Mouse (Mus musculus) lung, embryonic 15.5 days (tissue): ENCODE results near the gene Pum1. TPM values are rescaled to one million over a fixed set of nuclear protein-coding genes. Genes with fewer than 3 reads are reported as not detected.

Experiments used
- ATAC-seq: fragments of 200-750 bp; cut with Nextera tagmentation; 2 replicates; pipeline ENCODE4 v1.8.0; 2017; ENCODE audit warnings: moderate number of reproducible peaks, borderline replicate concordance; ENCODE audit not compliant: low FRiP score, low TSS enrichment; ENCODE audit errors: extremely low read depth
- H3K27ac ChIP-seq: fragments of 300-500 bp; sonication (generic); 2 replicates; pipeline ENCODE4 v1.5.1; 2015; ENCODE audit warnings: moderate library complexity, mild to moderate bottlenecking, inconsistent platforms
- H3K27me3 ChIP-seq: fragments of 300-500 bp; sonication (generic); 2 replicates; pipeline ENCODE4 v1.6.1; 2015; ENCODE audit warnings: inconsistent platforms
- H3K36me3 ChIP-seq: fragments of 300-500 bp; sonication (generic); 2 replicates; pipeline ENCODE4 v1.6.1; 2015; ENCODE audit warnings: inconsistent platforms
- H3K4me1 ChIP-seq: fragments of 300-500 bp; sonication (generic); 2 replicates; pipeline ENCODE4 v1.6.1; 2015; ENCODE audit warnings: inconsistent platforms
- H3K4me2 ChIP-seq: fragments of 300-500 bp; sonication (generic); 2 replicates; pipeline ENCODE4 v1.6.1; 2015; ENCODE audit warnings: inconsistent platforms, mild to moderate bottlenecking, moderate library complexity
- H3K4me3 ChIP-seq: fragments of 300-500 bp; sonication (generic); 2 replicates; pipeline ENCODE4 v1.5.1; 2015; ENCODE audit warnings: mild to moderate bottlenecking, inconsistent platforms
- H3K9ac ChIP-seq: fragments of 300-500 bp; sonication (generic); 2 replicates; pipeline ENCODE4 v1.6.1; 2015; ENCODE audit warnings: inconsistent platforms
- H3K9me3 ChIP-seq: fragments of 300-500 bp; sonication (generic); 2 replicates; pipeline ENCODE4 v1.6.1; 2016; ENCODE audit warnings: inconsistent platforms
- WGBS: fragments of 180-500 bp; shearing (Covaris S2); methylation state at CpG from one replicate; pipeline ENCODE4 v1.1.7; 2015; 5-methylcytosine and 5-hydroxymethylcytosine counted together
- polyA plus RNA-seq: library from polyadenylated mRNA; unstranded; fragments of >200 nt; fragmentation: Nextera tagmentation; extraction: Ambion mirVana; gene quantifications from 2 replicates; pipeline ENCODE4 v1.2.1, GENCODE M21; 2015

Gene Pum1
- polyA plus RNA-seq, 1 experiment from 2014 or later: 88.3 TPM

DNA sequence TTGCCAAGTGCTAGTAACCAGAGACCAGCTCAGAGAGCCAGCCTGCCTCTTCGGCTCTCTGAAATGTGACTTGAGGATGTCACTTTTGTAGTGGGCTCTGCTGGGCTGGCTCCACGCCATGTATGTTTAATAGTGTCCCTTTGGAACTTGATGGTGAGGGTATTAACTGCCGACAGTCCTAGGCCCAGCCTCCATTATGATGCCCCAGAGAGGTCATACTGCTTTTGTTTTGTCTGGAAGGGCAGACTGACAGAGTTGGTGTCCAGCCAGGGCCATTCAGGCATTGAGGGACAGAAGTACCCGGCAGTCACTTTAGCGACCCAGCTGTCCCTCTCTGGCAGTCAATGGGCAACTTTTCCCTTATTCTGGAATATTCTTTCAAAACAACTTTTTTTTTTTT lies 146.7 kb downstream of the Pum1 start:
- Histone ChIP-seq H3K9me3 (no peaks in the 10 kb centered on the region), H3K36me3 (no peaks in the 10 kb centered on the region), H3K27me3 (no peaks in the 10 kb centered on the region), H3K4me1 (peaks cover 11% of the 10 kb centered on the region), H3K4me3 (no peak overlapping the region), H3K27ac (no peak overlapping the region), H3K4me2 (no peak overlapping the region), H3K9ac (no peak overlapping the region)
- 47% methylated on average over 5 of the region's 5 CpGs for WGBS
- ATAC-seq: no peak

DNA sequence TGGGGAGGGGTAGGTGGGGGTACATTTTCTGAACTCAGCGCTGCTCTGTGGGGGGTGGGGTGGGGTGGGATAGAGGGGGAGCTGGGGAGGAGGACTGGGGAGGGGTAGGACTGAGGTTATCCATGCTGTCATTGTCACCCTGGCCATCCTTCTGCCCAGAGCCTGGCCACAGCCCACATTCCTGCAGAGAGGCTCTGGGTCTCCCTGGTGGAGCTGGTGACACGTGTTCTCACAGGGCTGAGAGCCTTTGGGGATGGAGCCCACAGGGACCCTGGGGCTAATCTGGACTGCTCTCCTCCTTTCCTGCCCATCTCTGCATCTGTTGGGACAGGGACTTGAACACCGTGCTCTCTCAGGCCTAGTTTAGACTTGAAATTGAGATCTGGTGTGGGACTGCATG lies 147.7 kb downstream of the Pum1 start:
- no peak overlapping the region for H3K9ac ChIP-seq
- no peaks in the 10 kb centered on the region for H3K36me3 ChIP-seq
- no peak overlapping the region for H3K4me2 ChIP-seq
- 0 out of 2 replicates have a peak, but pooled peaks cover 4% of the 10 kb centered on the region for H3K4me1 ChIP-seq
- no peaks in the 10 kb centered on the region for H3K9me3 ChIP-seq
- H3K4me3 ChIP-seq: no peak overlapping the region
- H3K27me3 ChIP-seq: no peaks in the 10 kb centered on the region
- no peak overlapping the region for H3K27ac ChIP-seq
- no peak for ATAC-seq
- WGBS: 62% methylated on average over 3 of the region's 3 CpGs

DNA sequence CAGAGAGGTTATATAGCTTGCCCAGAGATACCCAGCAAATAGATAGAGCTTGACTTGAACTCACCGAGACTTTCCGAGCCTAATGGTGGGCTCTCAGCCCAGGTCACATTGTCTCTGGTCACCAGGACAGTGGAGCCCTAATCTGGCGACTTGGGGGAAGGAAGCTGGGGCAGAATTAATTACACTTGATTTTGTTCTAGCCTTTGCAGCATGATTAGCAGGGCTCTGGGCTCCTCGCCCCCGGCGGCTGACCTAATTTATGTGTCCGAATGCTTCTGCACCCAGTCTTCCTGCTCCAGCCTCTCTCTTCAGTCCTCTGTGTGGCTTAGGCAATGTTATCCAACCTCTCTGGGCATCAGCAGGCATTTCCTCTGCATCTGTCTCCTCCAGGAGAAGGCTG lies 148.3 kb downstream of the Pum1 start:
- H3K36me3 ChIP-seq: no peaks in the 10 kb centered on the region
- WGBS: 69% methylated on average over 7 of the region's 7 CpGs
- no peak for ATAC-seq

DNA sequence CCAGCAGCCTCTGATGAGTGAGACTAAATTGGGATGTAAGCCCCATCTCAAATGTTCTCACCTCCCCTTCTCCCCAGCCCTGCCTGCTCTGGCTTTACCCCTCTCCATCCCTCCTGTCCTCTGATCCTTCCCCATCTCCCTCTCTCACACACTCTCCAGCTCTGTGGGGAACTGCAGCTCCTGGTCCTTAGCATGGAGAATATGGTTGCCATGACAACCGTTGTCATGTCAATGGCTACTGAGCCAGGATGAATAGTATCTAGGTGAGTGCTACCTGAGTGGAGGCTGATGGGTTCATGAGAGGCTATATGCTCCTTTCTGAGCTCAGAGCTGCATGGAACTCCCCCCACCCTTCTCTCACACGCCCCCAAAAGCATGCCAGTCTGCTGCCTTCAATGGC lies 150.8 kb downstream of the Pum1 start:
- H3K4me2 ChIP-seq: no peak overlapping the region
- no peaks in the 10 kb centered on the region for H3K9me3 ChIP-seq
- no peak overlapping the region for H3K27ac ChIP-seq
- no peak overlapping the region for H3K4me3 ChIP-seq
- no peak overlapping the region for H3K9ac ChIP-seq
- no peaks in the 10 kb centered on the region for H3K27me3 ChIP-seq
- H3K4me1 ChIP-seq: 0 out of 2 replicates have a peak, but pooled peaks cover 4% of the 10 kb centered on the region
- WGBS: 66% methylated on average over 2 of the region's 2 CpGs
- ATAC-seq: no peak
- H3K36me3 ChIP-seq: no peaks in the 10 kb centered on the region

More for the DNA sequence above, 148.3 kb downstream of the Pum1 start:
- Histone ChIP-seq H3K9me3 (no peaks in the 10 kb centered on the region), H3K4me2 (no peak overlapping the region), H3K27me3 (no peaks in the 10 kb centered on the region), H3K4me3 (no peak overlapping the region), H3K4me1 (0 out of 2 replicates have a peak, but pooled peaks cover 4% of the 10 kb centered on the region), H3K27ac (no peak overlapping the region), H3K9ac (no peak overlapping the region)

DNA sequence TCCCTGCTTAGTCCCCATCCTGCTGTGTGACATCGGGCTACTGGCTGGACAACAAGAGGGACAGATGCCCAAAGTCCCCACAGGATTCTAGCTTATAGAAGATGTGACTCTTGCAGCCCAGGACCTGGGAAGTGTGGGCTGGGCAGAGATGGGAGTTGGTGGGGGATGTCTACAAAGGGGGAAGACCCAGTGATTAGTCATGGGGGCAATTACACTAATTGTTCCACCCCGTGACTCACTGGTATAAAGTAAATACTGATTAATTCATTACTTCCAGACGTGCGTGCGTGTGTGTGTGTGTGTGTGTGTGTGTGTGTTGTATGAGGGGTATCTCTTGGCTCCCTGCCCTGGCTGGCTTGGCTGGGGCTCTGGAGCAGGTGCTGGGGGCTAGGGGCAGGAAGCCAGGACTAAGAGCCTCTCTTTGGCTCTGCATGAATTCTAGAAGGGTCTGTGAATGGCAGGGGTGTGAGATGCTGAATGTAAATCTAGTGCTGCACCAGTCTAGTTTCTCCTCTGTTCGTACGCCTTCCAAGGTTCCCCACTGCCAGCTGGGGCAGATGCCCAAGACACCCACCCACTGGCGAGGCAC lies 151.7 kb downstream of the Pum1 start:
- no peaks in the 10 kb centered on the region for H3K36me3 ChIP-seq
- no peak overlapping the region for H3K9ac ChIP-seq
- no peaks in the 10 kb centered on the region for H3K9me3 ChIP-seq
- H3K4me3 ChIP-seq: no peak overlapping the region
- no peak overlapping the region for H3K27ac ChIP-seq
- H3K4me1 ChIP-seq: 0 out of 2 replicates have a peak, but pooled peaks cover under 1% of the 10 kb centered on the region
- no peak overlapping the region for H3K4me2 ChIP-seq
- WGBS: 61% methylated on average over 8 of the region's 8 CpGs
- ATAC-seq: no peak
- H3K27me3 ChIP-seq: no peaks in the 10 kb centered on the region

DNA sequence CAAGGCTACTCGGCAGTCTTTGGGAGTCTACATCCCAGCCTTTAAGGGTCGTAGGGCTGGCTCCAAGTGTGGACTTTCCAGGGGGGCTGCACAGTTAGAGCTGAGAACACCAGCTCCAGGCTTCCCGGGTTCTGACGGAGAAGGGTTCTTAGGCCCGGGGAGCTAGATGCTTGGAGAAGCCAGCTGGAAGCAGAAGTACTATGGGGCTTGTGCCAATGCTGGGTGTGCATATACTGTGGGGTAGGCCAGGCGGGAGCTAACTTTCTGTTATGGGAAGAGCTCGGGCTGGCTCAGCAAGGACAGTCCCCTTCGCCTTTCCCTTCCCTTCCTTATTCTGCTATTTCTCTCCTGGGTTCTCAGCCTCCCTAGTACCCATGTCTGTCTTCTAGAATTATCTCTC lies 152.7 kb downstream of the Pum1 start:
- H3K9me3 ChIP-seq: no peaks in the 10 kb centered on the region
- H3K27ac ChIP-seq: no peak overlapping the region
- no peak overlapping the region for H3K4me2 ChIP-seq
- H3K27me3 ChIP-seq: no peaks in the 10 kb centered on the region
- H3K4me1 ChIP-seq: no peaks in the 10 kb centered on the region
- no peaks in the 10 kb centered on the region for H3K36me3 ChIP-seq
- H3K4me3 ChIP-seq: no peak overlapping the region
- H3K9ac ChIP-seq: no peak overlapping the region
- 70% methylated on average over 8 of the region's 8 CpGs for WGBS
- ATAC-seq: no peak

DNA sequence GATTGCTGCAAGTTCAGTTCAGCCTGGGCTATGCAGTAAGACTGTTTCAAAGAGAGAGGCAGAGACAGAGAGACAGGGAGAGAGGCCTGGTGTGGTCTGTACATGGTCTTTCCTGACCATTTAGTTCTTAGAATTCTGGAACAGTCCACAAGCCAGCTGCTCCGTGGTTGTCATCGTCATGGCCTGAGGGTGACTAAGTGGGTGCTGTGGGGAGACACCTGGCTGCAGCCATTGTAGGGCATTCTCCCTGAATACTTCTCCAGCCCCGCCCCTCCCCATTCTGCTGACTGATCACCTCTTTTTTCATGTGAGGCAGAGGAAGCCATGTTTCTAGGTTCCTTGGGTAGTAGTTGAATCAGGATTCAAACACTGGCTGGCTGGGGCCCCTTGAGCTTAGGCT lies 156.7 kb downstream of the Pum1 start:
- Histone ChIP-seq H3K9ac (no peak overlapping the region), H3K36me3 (no peaks in the 10 kb centered on the region), H3K27ac (no peak overlapping the region), H3K4me1 (no peaks in the 10 kb centered on the region), H3K9me3 (no peaks in the 10 kb centered on the region), H3K27me3 (no peaks in the 10 kb centered on the region), H3K4me3 (no peak overlapping the region), H3K4me2 (no peak overlapping the region)
- no peak for ATAC-seq
- WGBS: 79% methylated on average over 3 of the region's 3 CpGs

DNA sequence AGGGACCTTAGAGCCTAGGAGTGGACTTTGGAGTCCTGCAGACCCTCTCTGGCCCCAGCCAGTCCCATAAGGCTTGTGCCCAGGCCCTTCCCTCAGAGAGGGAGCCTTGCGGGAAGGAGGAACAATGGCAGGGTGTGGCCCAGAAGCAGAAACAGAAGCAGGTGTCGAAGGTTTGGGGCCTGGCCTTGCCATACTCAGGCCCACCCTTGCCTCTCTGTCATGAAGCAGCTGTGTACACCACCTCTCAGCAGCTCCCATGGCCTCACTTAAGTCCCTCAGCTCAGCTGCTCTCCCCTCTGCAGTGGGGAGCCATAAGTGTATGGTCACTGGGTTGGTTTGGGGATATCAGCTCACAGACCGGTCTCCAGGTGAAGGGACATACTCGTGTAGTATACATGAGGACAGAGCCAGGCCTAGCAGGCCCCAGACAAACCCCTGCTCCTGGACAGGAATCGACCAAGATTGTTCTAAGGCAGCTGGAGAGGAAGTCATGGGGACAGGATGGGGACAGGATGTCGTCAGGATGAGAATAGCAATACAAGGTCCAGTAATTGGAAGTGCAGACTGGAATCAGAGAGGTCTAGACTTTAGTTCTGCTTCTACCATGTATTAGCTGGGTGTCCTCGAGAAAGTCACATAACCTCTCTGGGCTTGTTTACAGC lies 157.6 kb downstream of the Pum1 start:
- no peak for ATAC-seq
- peak overlapping the region; percentile 39 for H3K27ac ChIP-seq

DNA sequence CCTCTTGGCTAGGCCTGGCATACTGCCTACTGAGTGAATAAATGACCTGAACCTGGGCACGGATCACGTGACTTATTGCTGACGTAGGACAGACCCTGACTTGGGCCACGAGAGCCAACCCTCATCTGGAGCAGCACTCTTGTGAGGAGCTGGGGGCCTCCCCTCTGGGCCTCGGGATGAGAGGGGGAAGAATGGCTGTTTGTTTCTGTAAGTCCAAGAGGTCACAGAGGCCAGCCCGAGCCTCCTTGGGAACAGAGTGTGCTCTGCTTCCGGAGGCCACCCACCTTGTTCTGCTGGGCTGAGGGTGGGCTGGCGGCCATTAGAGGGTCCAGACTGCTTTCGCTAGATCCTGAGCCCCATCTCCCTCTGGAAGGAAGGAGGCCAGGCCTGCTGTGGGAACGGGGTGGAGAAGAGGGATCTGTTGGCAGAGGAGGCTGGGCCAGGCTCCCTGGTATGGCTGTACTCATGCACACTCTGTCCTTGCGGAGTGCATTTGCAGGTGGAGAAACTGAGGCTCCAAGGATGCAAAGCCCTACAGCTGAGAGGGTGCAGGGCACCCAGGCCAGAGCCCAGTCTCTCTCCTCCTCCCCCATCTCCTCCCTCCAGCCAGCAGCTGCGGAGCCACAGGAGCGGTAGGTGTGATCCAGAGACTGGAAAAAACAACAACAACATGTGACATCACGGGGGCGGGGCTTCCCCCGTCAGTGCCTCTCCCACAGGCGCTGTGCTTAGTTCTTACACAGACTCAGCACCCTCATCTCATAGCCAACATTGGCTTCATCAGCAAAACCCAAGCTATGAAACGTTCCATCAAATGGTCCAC lies 165.9 kb downstream of the Pum1 start:
- no peak overlapping the region for H3K4me3 ChIP-seq
- no peaks in the 10 kb centered on the region for H3K27me3 ChIP-seq
- peak overlapping the region; percentile 20; the same call in 1 of the 2 replicates for H3K4me2 ChIP-seq
- H3K27ac ChIP-seq: no peak overlapping the region
- no peak overlapping the region for H3K9ac ChIP-seq
- no peaks in the 10 kb centered on the region for H3K9me3 ChIP-seq
- H3K4me1 ChIP-seq: peaks cover 8% of the 10 kb centered on the region
- ATAC-seq: peak; percentile 36; the same call in 1 of the 2 replicates
- WGBS: 12% methylated on average over 18 of the region's 18 CpGs
- H3K36me3 ChIP-seq: no peaks in the 10 kb centered on the region

More for the DNA sequence above, 157.6 kb downstream of the Pum1 start:
- no peak overlapping the region for H3K9ac ChIP-seq
- no peaks in the 10 kb centered on the region for H3K4me1 ChIP-seq
- WGBS: 71% methylated on average over 7 of the region's 7 CpGs
- H3K4me2 ChIP-seq: no peak overlapping the region
- no peak overlapping the region for H3K4me3 ChIP-seq
- no peaks in the 10 kb centered on the region for H3K9me3 ChIP-seq
- no peaks in the 10 kb centered on the region for H3K27me3 ChIP-seq
- no peaks in the 10 kb centered on the region for H3K36me3 ChIP-seq

Other genes with a start within 250 kb of the Pum1 start
- gene Nkain1, start 89.1 kb upstream of the Pum1 start, polyA plus RNA-seq: 0.74 and 1.3 TPM in 2 replicates
- 20.5 and 21.7 TPM in 2 replicates for gene Sdc3, start 129.2 kb downstream of the Pum1 start, polyA plus RNA-seq
- gene Laptm5, start 249.8 kb downstream of the Pum1 start, polyA plus RNA-seq: 37.8 and 45.5 TPM in 2 replicates